Mouse (Mus musculus) MEL (cell line): ENCODE measurements around the gene Dnah3. TPM values are rescaled to one million over a fixed set of nuclear protein-coding genes. Genes with fewer than 3 reads are reported as not detected.

Source experiments
- DNase-seq: peaks from one replicate; pipeline ENCODE4 v3.0.0; 2011; ENCODE audit warnings: low read depth, low spot score
- H3K27ac ChIP-seq: 2 replicates; pipeline ENCODE4 v1.5.1; 2012; ENCODE audit warnings: low read depth, mild to moderate bottlenecking, control low read depth, low read length, moderate library complexity; ENCODE audit not compliant: control insufficient read depth
- H3K27me3 ChIP-seq, 2 experiments: fragments of 150-350 bp in 1 of 2; sonication (generic) in 1 of 2; 2 replicates each; pipeline ENCODE4 v1.6.1; 2012; ENCODE audit warnings: low read length in 2 of 2, mild to moderate bottlenecking in 2 of 2, improper control_type of control experiment in 1 of 2, moderate library complexity in 1 of 2; ENCODE audit not compliant: insufficient read depth in 2 of 2, control insufficient read depth in 1 of 2
- H3K36me3 ChIP-seq, 2 experiments: 2 replicates each; pipeline ENCODE4 v1.6.1; 2012 to 2014; ENCODE audit warnings: low read length in 2 of 2, improper control_type of control experiment in 1 of 2, inconsistent platforms in 1 of 2, mild to moderate bottlenecking in 1 of 2; ENCODE audit not compliant: insufficient read depth in 2 of 2, control insufficient read depth in 1 of 2
- H3K4me1 ChIP-seq, 2 experiments: fragments of 150-350 bp in 1 of 2; sonication (generic) in 1 of 2; 2 replicates each; pipeline ENCODE4 v1.6.1; 2012; ENCODE audit warnings: low read length in 2 of 2, improper control_type of control experiment in 1 of 2, mild to moderate bottlenecking in 1 of 2; ENCODE audit not compliant: insufficient read depth in 2 of 2, control insufficient read depth in 1 of 2
- H3K4me3 ChIP-seq, 2 experiments: fragments of 150-350 bp in 1 of 2; sonication (generic) in 1 of 2; 2 replicates each; pipeline ENCODE4 v1.5.1; 2012; ENCODE audit warnings: low read depth in 2 of 2, low read length in 2 of 2, mild to moderate bottlenecking in 2 of 2, moderate library complexity in 2 of 2, control low read depth in 1 of 2, improper control_type of control experiment in 1 of 2; ENCODE audit not compliant: control insufficient read depth in 1 of 2, insufficient read depth in 1 of 2
- H3K79me2 ChIP-seq: 2 replicates; pipeline ENCODE4 v1.6.1; 2012; ENCODE audit warnings: mild to moderate bottlenecking, low read length, moderate library complexity; ENCODE audit not compliant: control insufficient read depth, poor library complexity, insufficient read depth
- H3K9ac ChIP-seq: 2 replicates; pipeline ENCODE4 v1.6.1; 2012; ENCODE audit warnings: low read depth, mild to moderate bottlenecking, control low read depth, low read length, moderate library complexity; ENCODE audit not compliant: control insufficient read depth, poor library complexity, severe bottlenecking
- H3K9me3 ChIP-seq: fragments of 150-350 bp; sonication (generic); replicated peaks from 2 replicates; pipeline ENCODE4 v1.6.1; 2012; ENCODE audit warnings: mild to moderate bottlenecking, low read length, improper control_type of control experiment, moderate library complexity; ENCODE audit not compliant: insufficient read depth
- CTCF ChIP-seq, 3 experiments: IDR thresholded peaks in 2 of 3; conservative IDR thresholded peaks in 1 of 3; 2 replicates each; pipeline ENCODE4 v1.5.1; 2011 to 2012; ENCODE audit warnings: low read length in 3 of 3, low read depth in 2 of 3, mild to moderate bottlenecking in 2 of 3, improper control_type of control experiment in 1 of 3, inconsistent platforms in 1 of 3, mixed read lengths in 1 of 3, moderate library complexity in 1 of 3; ENCODE audit not compliant: control insufficient read depth in 1 of 3, insufficient read depth in 1 of 3, poor library complexity in 1 of 3, severe bottlenecking in 1 of 3
- E2F4 ChIP-seq: IDR thresholded peaks from 2 replicates; pipeline ENCODE4 v1.6.1; 2011; ENCODE audit warnings: low read depth, low read length, improper control_type of control experiment, borderline replicate concordance
- ELF1 ChIP-seq: IDR thresholded peaks from 2 replicates; pipeline ENCODE4 v1.6.1; 2014; ENCODE audit warnings: low read depth, mild to moderate bottlenecking, inconsistent platforms, low read length, improper control_type of control experiment, moderate library complexity
- EP300 ChIP-seq, 2 experiments: IDR thresholded peaks; 2 replicates each; pipeline ENCODE4 v1.6.1; 2011; ENCODE audit warnings: improper control_type of control experiment in 2 of 2, low read length in 2 of 2, low read depth in 1 of 2, mild to moderate bottlenecking in 1 of 2
- GABPA ChIP-seq: IDR thresholded peaks from 2 replicates; pipeline ENCODE4 v1.6.1; 2012; ENCODE audit warnings: low read depth, mild to moderate bottlenecking, inconsistent platforms, low read length, improper control_type of control experiment, moderate library complexity
- GATA1 ChIP-seq: IDR thresholded peaks from 2 replicates; pipeline ENCODE4 v1.6.1; 2011; ENCODE audit warnings: low read depth, low read length, improper control_type of control experiment
- HCFC1 ChIP-seq: IDR thresholded peaks from 2 replicates; pipeline ENCODE4 v1.6.1; 2012; ENCODE audit warnings: low read depth, mild to moderate bottlenecking, inconsistent platforms, low read length, improper control_type of control experiment, moderate library complexity
- KAT2A ChIP-seq: conservative IDR thresholded peaks from 2 replicates; pipeline ENCODE4 v1.6.1; 2012; ENCODE audit warnings: low read depth, low read length, improper control_type of control experiment, inconsistent platforms
- MAX ChIP-seq: IDR thresholded peaks from 2 replicates; pipeline ENCODE4 v1.6.1; 2011; ENCODE audit warnings: low read length, improper control_type of control experiment
- MAZ ChIP-seq: IDR thresholded peaks from 2 replicates; pipeline ENCODE4 v1.6.1; 2012; ENCODE audit warnings: low read depth, mild to moderate bottlenecking, inconsistent platforms, low read length, improper control_type of control experiment
- MXI1 ChIP-seq: IDR thresholded peaks from 2 replicates; pipeline ENCODE4 v1.6.1; 2011; ENCODE audit warnings: mild to moderate bottlenecking, low read depth, low read length, improper control_type of control experiment
- MYC ChIP-seq: IDR thresholded peaks from 2 replicates; pipeline ENCODE4 v1.6.1; 2011; ENCODE audit warnings: low read depth, mild to moderate bottlenecking, low read length, improper control_type of control experiment, moderate library complexity
- NRF1 ChIP-seq: IDR thresholded peaks from 2 replicates; pipeline ENCODE4 v1.6.1; 2014; ENCODE audit warnings: low read depth, mild to moderate bottlenecking, inconsistent platforms, low read length, improper control_type of control experiment, moderate library complexity; ENCODE audit not compliant: poor library complexity, insufficient read depth, severe bottlenecking
- POLR2A ChIP-seq, 2 experiments: IDR thresholded peaks; 2 replicates each; pipeline ENCODE4 v1.6.1; 2011 to 2012; ENCODE audit warnings: low read length in 2 of 2, mild to moderate bottlenecking in 2 of 2, control low read depth in 1 of 2, improper control_type of control experiment in 1 of 2, low read depth in 1 of 2, moderate library complexity in 1 of 2; ENCODE audit not compliant: control insufficient read depth in 1 of 2, insufficient read depth in 1 of 2, poor library complexity in 1 of 2
- POLR2AphosphoS2 ChIP-seq: IDR thresholded peaks from 2 replicates; pipeline ENCODE4 v1.6.1; 2011; ENCODE audit warnings: low read length, improper control_type of control experiment
- POLR2AphosphoS5 ChIP-seq: IDR thresholded peaks from 2 replicates; pipeline ENCODE4 v1.6.1; 2012; ENCODE audit warnings: low read depth, borderline replicate concordance, mild to moderate bottlenecking, inconsistent platforms, low read length, moderate library complexity, mixed read lengths
- RAD21 ChIP-seq: IDR thresholded peaks from 2 replicates; pipeline ENCODE4 v1.6.1; 2011; ENCODE audit warnings: mild to moderate bottlenecking, low read depth, low read length, improper control_type of control experiment
- SMC3 ChIP-seq: IDR thresholded peaks from 2 replicates; pipeline ENCODE4 v1.6.1; 2011; ENCODE audit warnings: low read depth, low read length, improper control_type of control experiment
- TAL1 ChIP-seq: IDR thresholded peaks from 2 replicates; pipeline ENCODE4 v1.6.1; 2012; ENCODE audit warnings: mild to moderate bottlenecking, inconsistent platforms, low read length, moderate library complexity, mixed read lengths
- TCF12 ChIP-seq: IDR thresholded peaks from 2 replicates; pipeline ENCODE4 v1.6.1; 2014; ENCODE audit warnings: low read depth, mild to moderate bottlenecking, inconsistent platforms, low read length, improper control_type of control experiment, moderate library complexity
- UBTF ChIP-seq: IDR thresholded peaks from 2 replicates; pipeline ENCODE4 v1.6.1; 2012; ENCODE audit warnings: low read depth, mild to moderate bottlenecking, inconsistent platforms, low read length, improper control_type of control experiment, moderate library complexity, borderline replicate concordance; ENCODE audit not compliant: insufficient read depth
- USF1 ChIP-seq: IDR thresholded peaks from 2 replicates; pipeline ENCODE4 v1.6.1; 2014; ENCODE audit warnings: low read depth, mild to moderate bottlenecking, inconsistent platforms, low read length, improper control_type of control experiment, moderate library complexity
- ZC3H11A ChIP-seq: IDR thresholded peaks from 2 replicates; pipeline ENCODE4 v1.6.1; 2012; ENCODE audit warnings: low read depth, mild to moderate bottlenecking, inconsistent platforms, low read length, improper control_type of control experiment
- ZKSCAN1 ChIP-seq: IDR thresholded peaks from 2 replicates; pipeline ENCODE4 v1.6.1; 2012; ENCODE audit warnings: low read depth, mild to moderate bottlenecking, inconsistent platforms, low read length, improper control_type of control experiment, moderate library complexity
- ZMIZ1 ChIP-seq: IDR thresholded peaks from 2 replicates; pipeline ENCODE4 v1.6.1; 2012; ENCODE audit warnings: low read depth, mild to moderate bottlenecking, inconsistent platforms, low read length, improper control_type of control experiment, moderate library complexity
- ZNF384 ChIP-seq: IDR thresholded peaks from 2 replicates; pipeline ENCODE4 v1.6.1; 2012; ENCODE audit warnings: low read depth, mild to moderate bottlenecking, inconsistent platforms, low read length, improper control_type of control experiment
- polyA plus RNA-seq, 2 experiments: library from polyadenylated mRNA; stranded (reverse) in 1 of 2; unstranded in 1 of 2; fragments of >175 nt in 1 of 2; fragments of >200 nt in 1 of 2; gene quantifications; 2 replicates each; pipeline versions ENCODE4 v1.2.1 to v1.2.4; 2012; ENCODE audit warnings: low replicate concordance in 2 of 2, low read depth in 1 of 2; ENCODE audit not compliant: insufficient read length in 2 of 2, insufficient read depth in 1 of 2, missing spikeins in 1 of 2
- total RNA-seq: library from RNA; depleted of rRNA; stranded (reverse); fragments of 300-350 nt; gene quantifications from 2 replicates; pipeline ENCODE4 v1.2.3, GENCODE M21; 2012

The Dnah3 gene
- total and polyA plus RNA-seq, 3 experiments = not detected

DNA sequence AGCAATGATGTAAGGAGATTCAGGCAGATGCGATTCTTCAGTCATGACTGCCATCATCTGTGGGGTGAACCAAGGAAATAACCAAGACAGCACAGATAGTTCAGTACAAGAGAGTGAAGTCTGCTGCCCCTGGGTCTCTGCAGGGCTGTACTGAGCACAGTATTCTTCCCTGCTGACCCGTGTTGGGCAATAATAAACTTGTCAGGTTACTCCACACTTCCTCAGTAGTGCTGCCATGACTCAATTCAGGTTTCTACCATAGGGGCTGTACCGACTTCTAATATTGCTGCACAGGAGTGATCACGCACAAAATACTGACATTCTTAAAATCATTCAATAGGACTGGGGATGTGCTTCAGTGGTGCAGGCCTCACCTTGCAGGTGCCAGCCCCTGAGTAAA lies 215.9 kb downstream of the Dnah3 start:
- H3K27ac ChIP-seq = no peak overlapping the region

DNA sequence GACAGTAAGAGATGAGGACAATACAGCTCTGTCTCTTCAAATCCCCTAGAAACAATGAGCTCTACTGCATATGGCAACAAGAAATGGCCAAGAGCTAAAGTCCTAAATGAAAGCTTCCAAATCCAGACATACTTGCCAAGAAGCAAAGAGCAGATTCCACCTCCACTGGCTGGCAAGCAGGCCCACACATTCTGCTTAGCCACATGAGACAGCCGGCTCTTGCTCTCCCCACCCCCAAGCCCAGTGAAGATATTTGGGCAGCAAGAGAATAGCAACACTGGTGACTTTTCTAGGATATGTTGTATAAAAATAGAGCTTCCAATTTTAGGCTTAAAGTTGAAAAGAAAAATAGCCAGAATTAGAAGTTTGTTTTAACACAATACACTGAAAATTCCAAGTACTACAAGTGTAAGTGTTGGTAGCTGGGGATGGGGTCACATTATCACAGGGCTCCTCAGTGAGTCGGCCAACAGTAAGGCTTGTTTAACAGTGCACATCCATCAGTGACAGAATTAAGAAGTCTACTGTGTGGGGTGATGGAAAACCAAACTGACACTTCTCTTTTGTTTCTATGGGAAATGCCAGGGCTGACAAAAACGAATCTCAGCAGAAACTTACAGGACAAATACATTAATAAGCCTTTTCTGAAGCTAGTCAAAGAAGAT lies 219.2 kb downstream of the Dnah3 start:
- H3K79me2 ChIP-seq = no peaks in the 10 kb centered on the region
- no peaks in the 10 kb centered on the region for H3K27me3 ChIP-seq
- no peak overlapping the region for H3K9ac ChIP-seq
- no peaks in the 10 kb centered on the region for H3K9me3 ChIP-seq
- no peak for DNase-seq
- H3K36me3 ChIP-seq = no peaks in the 10 kb centered on the region
- TF ChIP-seq ELF1 = no peak
- no peak for TF ChIP-seq TCF12
- no peak for TF ChIP-seq EP300 (IDR thresholded peaks at IDR 0.05; ENCODE audit: low read depth in 1 of 2, low read length in 2 of 2)
- no peak for TF ChIP-seq MXI1
- TF ChIP-seq SMC3 = no peak
- no peak for TF ChIP-seq USF1
- no peak for TF ChIP-seq NRF1
- no peak for TF ChIP-seq HCFC1
- no peak for TF ChIP-seq UBTF
- no peak for TF ChIP-seq MAX
- no peak for TF ChIP-seq GABPA
- no peak for TF ChIP-seq GATA1
- no peak for TF ChIP-seq POLR2A (IDR thresholded peaks at IDR 0.05; ENCODE audit: control insufficient read depth in 1 of 2, insufficient read depth in 1 of 2, low read depth in 1 of 2, low read length in 2 of 2, poor library complexity in 1 of 2)
- TF ChIP-seq POLR2AphosphoS5 = no peak
- TF ChIP-seq MAZ = no peak
- no peak for TF ChIP-seq POLR2AphosphoS2
- TF ChIP-seq ZC3H11A = no peak
- no peaks in the 10 kb centered on the region for H3K4me1 ChIP-seq
- no peak overlapping the region for H3K27ac ChIP-seq
- no peak overlapping the region for H3K4me3 ChIP-seq

More for the DNA sequence above, 215.9 kb downstream of the Dnah3 start:
- TF ChIP-seq UBTF (no peak), POLR2AphosphoS5 (no peak), ZNF384 (no peak), ZKSCAN1 (no peak), TAL1 (no peak), E2F4 (no peak), CTCF (IDR thresholded peaks at IDR 0.05 in 2 of 3, conservative IDR thresholded peaks at IDR 0.05 in 1 of 3; ENCODE audit: control insufficient read depth in 1 of 3, insufficient read depth in 1 of 3, low read depth in 2 of 3, low read length in 3 of 3, poor library complexity in 1 of 3, severe bottlenecking in 1 of 3) (no peak), GATA1 (no peak), KAT2A (no peak), MYC (no peak), TCF12 (no peak), HCFC1 (no peak), SMC3 (no peak), POLR2AphosphoS2 (no peak), ZC3H11A (no peak), POLR2A (IDR thresholded peaks at IDR 0.05; ENCODE audit: control insufficient read depth in 1 of 2, insufficient read depth in 1 of 2, low read depth in 1 of 2, low read length in 2 of 2, poor library complexity in 1 of 2) (no peak), RAD21 (no peak), MAZ (no peak), ZMIZ1 (no peak)
- Histone ChIP-seq H3K9ac (no peak overlapping the region), H3K79me2 (no peaks in the 10 kb centered on the region), H3K9me3 (no peaks in the 10 kb centered on the region), H3K4me3 (no peak overlapping the region), H3K36me3 (peaks cover 0 to 7% of the 10 kb centered on the region in 2 experiments; a peak in 2 of 4 replicates), H3K4me1 (no peaks in the 10 kb centered on the region; a peak in 1 of 4 replicates), H3K27me3 (no peaks in the 10 kb centered on the region)
- no peak for DNase-seq
